Mouse (Mus musculus) embryo, embryonic 10 days (tissue): ENCODE results near the gene Idi2.
"Not testable (repeated sequence)": the region's sequence is repeated elsewhere in the genome, so short reads cannot be mapped to it uniquely, and the experiment has no call there.

ENCODE experiments used
- DNase-seq: peaks from one replicate; pipeline ENCODE4 v3.0.0-alpha.2; 2015; ENCODE audit warnings: low spot score

The Idi2 gene

GRCm38 (mm10) chr13:8952563-8952962 is at the start of gene Idi2:
TSS of gene Idi2 (plus strand) at chr13:8952863.
- DNase-seq, result not testable (repeated sequence)

DNA sequence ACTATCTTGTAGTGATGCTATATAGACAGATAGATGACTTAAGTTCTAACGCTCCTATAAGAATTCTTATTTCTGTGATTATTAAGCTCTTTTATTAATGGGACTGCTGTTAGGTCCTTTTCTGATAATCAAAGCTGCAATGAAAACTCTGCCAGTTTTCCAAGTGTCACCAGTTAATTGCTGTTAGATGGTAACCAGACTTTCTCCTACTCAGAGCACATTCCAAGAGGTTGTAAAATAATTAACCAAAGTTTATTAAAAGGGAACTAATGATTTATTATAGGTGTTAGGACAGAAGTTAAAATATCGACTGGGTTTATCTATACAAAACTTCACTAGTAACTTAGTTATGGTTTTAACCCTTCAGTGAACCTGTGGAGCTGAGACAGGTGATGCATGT is 46.7 kb upstream of the Idi2 start:
- not testable (repeated sequence) for DNase-seq

- not testable (repeated sequence) for DNase-seq
Measured at GRCm38 (mm10) chr13:8913890-8914289, 38.8 kb upstream of the Idi2 start.

GRCm38 (mm10) chr13:8933499-8933898 is 19.2 kb upstream of the Idi2 start:
- no peak for DNase-seq

GRCm38 (mm10) chr13:8937611-8938140 is 15.0 kb upstream of the Idi2 start:
- not testable (repeated sequence) for DNase-seq

DNA sequence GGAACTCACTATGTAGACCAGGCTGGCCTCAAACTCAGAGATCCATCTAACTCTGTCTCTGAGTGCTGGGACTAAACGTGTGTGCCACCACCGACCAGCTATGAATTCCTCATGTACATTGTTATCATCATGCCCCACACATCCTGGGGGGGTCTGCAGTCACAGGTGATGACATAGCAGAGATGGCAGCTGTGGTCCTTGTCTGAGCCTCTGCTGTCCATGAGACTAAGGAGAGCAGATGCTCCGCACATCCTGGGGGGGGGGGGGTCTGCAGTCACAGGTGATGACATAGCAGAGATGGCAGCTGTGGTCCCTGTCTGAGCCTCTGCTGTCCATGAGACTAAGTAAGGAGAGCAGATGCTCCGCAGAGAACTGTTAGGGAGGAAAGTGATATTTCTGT is 11.6 kb upstream of the Idi2 start:
- not testable (repeated sequence) for DNase-seq

DNA sequence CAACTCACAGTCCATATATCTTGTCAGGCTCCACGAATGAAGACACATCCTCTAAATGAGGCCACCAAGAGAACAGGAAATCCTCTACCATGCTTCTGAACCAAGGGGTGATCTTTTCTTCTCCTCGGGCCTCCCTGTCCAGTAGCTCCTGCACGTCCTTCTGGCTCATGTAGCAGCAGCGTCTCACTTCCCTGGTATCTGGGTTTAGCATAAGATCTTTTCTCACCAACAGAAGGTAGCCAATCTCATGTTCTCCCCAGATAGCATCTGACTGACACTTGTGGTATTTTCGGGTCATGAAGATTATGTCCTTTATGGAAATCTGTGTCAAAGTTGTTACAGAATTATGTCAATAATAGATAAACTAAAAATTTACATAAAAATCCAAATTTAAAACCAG is 11.0 kb upstream of the Idi2 start:
- DNase-seq, result not testable (repeated sequence)

DNA sequence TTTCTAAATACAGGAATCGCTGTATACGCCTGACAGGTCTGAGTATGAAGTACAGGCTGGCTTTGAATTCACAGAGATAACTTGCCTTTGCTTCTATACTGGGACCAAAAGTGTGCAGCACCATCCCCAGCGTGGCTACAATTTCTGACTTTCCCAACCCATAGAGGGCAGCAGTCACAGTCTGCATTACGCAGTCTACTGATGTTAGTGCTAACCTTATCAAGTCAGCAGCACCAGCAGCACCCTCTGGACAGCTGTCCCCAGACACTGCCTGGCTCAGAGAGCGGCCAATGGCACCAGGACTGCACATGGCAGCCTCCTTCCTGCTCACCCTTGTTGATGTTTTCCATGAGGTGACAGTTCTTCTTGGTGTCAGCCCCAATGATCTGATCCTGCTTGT is 8.8 kb upstream of the Idi2 start:
- not testable (repeated sequence) for DNase-seq

DNA sequence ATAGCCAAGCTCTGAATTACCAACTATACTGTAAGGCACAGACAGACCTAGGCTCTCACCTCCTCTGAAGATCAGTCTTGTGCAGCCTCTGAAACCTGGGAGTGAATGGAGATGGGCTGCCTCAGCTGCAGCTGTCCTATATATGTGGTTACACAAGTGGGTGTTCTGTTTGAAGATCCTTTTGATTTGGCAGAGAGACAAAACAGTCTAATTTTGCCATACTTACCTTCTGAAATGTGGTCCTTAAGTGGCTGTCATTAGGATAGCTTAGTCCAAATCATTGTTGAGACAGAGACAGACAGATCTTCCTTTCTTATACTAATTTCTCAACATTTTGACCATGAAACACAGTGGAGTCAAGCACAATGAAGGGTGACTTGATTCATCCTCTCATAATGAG is 4.5 kb upstream of the Idi2 start, which contains the start of gene Gm9745:
Gm9745 (minus strand) TSS at position 101 of the 400 bp plus-strand sequence.
- not testable (repeated sequence) for DNase-seq

DNA sequence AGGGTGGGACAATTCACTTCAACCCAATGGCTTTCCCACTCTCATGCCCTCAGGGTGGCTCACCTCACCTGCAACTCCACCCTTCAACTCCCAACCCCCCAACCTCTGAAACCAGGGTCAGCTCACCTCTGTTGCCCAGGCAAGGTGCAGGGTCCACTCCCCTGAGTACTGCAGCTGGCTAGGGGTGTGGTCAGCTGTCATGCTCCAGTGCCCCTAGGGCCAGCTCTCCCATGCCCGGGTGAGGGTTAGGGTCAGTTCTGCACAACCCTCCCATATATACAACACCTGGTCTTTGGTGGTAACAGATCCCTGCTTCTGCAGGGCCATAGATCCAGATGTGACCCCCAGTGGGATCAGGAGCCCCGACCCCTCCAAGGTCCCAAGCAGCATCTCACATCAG is 2.5 kb downstream of the Idi2 start:
- DNase-seq, result not testable (repeated sequence)

DNA sequence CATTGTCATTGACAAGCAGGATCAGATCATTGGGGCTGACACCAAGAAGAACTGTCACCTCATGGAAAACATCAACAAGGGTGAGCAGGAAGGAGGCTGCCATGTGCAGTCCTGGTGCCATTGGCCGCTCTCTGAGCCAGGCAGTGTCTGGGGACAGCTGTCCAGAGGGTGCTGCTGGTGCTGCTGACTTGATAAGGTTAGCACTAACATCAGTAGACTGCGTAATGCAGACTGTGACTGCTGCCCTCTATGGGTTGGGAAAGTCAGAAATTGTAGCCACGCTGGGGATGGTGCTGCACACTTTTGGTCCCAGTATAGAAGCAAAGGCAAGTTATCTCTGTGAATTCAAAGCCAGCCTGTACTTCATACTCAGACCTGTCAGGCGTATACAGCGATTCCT is 4.2 kb downstream of the Idi2 start:
- not testable (repeated sequence) for DNase-seq

DNA sequence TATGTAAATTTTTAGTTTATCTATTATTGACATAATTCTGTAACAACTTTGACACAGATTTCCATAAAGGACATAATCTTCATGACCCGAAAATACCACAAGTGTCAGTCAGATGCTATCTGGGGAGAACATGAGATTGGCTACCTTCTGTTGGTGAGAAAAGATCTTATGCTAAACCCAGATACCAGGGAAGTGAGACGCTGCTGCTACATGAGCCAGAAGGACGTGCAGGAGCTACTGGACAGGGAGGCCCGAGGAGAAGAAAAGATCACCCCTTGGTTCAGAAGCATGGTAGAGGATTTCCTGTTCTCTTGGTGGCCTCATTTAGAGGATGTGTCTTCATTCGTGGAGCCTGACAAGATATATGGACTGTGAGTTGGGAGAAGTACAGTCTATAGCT is 6.4 kb downstream of the Idi2 start:
- DNase-seq, result not testable (repeated sequence)

DNA sequence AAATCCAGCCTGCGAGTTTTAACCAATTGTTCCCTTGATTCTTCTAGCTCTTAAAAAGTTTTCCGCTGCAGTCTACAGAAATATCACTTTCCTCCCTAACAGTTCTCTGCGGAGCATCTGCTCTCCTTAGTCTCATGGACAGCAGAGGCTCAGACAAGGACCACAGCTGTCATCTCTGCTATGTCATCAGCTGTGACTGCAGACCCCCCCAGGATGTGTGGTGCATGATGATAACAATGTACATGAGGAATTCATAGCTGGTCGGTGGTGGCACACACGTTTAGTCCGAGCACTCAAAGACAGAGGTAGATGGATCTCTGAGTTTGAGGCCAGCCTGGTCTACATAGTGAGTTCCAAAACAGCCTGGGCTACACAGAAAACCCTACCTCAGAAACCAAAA is 6.9 kb downstream of the Idi2 start:
- DNase-seq, result not testable (repeated sequence)

GRCm38 (mm10) chr13:8961128-8961888 is 8.6 kb downstream of the Idi2 start:
- DNase-seq, result not testable (repeated sequence)

DNA sequence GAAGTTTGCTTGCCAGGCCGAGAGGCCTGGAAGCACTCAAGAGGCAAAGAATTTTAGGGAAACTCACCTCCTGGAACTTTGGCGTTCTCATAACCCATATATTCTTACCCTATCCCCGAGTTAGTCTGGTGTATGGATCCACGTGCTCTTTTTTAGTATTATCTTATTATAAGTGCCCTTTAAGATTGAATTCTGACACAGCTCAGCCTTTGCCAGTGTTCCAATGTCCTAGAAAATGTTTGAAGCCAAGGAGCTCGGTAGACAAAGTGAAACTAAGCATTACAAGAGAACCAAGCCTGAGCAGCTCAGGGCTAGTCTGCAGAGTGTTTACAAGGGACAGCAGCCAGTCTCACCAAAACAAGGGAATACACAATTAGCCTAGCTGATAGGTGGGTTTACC is 9.6 kb downstream of the Idi2 start:
- not testable (repeated sequence) for DNase-seq

DNA sequence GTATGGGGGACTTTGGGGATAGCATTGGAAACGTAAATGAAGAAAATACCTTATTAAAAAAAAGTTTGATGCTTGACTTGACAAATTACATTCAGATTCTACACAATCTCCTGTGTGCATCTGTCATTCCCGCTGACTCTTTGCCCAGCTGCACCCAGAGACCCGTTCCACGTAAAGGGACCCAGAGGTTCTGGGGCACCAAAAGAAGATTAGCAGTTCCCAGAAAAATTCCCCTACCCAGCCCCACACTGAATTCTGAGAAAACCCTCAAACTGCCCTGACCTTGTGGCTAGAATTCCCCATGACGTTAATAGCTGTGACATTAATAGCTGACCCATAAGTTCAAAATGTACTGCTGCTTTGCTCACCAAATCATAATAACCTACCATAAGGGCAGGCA is 12.6 kb downstream of the Idi2 start:
- no peak for DNase-seq

DNA sequence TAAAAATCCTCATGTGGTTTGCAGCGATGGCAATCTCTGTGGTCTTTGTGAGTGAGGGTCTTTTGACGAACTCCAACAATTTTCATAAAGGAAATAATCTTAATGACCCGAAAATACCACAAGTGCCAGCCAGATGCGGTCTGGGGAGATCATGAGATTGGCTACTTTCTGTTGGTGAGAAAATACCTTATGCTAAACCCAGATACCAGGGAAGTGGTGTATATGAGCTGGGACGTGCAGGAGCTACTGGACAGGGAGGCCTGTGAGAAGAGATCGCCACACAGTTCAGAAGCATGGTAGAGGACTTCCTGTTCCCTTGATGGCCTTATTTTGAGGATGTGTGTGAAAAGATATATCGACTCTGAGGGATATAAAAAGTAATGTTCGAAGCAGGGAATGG is 15.1 kb downstream of the Idi2 start:
- DNase-seq, result no peak

GRCm38 (mm10) chr13:8972369-8972768 is 19.7 kb downstream of the Idi2 start:
- DNase-seq, result no peak

DNA sequence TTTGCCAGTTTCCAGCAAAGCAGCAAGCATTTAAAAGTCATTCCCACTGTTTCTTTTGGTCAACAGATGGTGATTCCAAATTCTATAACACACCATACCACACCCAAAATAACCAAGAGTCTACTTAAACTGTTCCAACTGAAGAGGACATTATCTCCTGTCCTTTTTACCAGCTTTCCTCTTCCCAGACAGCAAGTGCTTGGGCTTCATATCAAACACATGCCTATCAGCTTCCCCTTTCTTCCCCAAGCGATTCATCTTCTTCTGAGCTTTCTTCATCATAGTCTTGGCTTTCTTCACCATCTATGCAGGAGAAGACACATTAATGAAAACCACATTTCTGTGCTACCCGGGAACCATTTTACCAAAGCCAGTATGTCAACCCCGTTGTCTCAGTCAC is 20.3 kb downstream of the Idi2 start:
- no peak for DNase-seq

DNA sequence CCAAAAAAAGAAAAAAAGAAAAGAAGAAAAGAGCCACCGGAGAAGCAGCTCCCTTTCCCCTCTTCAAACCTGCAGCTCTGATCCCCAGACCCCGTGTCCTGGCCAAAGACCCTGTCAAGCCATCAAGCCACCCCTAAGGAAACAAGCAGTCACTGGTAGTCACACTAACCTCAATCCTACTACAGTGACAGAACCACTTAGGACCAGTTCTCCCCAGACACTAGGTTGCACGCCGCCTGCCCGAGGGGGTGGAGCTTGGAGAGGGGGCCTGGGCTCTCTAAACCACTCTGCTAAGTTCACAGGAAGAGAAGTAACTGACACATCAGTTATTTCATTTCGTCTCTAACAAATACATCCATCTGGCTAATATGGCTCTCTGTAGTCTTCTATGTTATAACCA is 39.6 kb downstream of the Idi2 start:
- DNase-seq, result no peak

GRCm38 (mm10) chr13:8995159-8995989 is 42.7 kb downstream of the Idi2 start:
- DNase-seq, result peak; percentile 65

DNA sequence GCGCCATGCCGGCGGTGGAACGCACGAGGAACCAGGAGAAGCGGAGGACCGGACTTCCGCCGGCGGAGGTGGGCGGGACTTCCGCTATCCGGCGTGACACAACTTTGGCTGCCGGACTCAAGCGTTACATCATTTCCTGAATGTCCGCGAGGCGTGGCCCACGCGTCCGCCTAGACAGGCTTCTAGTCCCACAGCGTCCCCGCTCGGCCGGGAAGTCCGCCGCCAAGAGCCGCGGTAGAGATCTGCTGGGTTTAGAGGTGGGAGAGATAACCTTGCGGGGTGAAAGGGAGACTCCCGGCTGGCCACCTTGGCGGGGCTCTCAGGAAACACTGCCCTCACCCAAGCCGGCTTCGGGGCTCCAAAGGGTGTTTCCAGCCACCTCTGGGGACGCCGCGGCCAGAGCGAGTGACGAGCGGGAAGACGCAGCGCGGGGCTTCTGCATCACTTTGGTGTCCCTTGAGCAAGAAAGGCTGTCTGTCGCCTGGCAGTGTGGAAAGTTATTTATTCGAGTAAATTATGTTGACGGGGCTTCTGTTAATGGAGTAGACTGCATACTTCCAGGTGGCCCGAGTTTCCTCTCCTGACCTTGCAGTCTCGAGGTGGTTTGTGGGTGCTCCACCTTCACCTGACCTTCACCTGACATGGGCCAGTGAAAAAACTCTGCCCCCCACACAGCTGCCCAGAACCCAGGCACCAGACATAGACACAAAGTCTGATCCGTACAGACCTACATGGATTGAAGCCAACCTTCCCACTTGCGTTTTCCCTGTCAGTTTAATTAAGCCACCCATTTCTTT is 43.5 kb downstream of the Idi2 start, which contains the start of gene Gtpbp4:
Gtpbp4 (minus strand) TSS at position 94 of the 797 bp plus-strand sequence.
- peak; percentile 98 for DNase-seq
